Mouse (Mus musculus) embryonic fibroblast, embryonic 13.5 days (primary cell): ENCODE results near the gene C1qtnf12. TPM values are rescaled to one million over a fixed set of nuclear protein-coding genes. Genes with fewer than 3 reads are reported as not detected.
A peak's percentile ranks its signal among the peaks of the same experiment; 100 is the strongest.

Experiments used
- H3K27ac ChIP-seq: 2 replicates; pipeline ENCODE4 v1.5.1; 2012; ENCODE audit warnings: low read length, control low read depth, inconsistent platforms; ENCODE audit not compliant: insufficient read depth
- H3K4me1 ChIP-seq: 2 replicates; pipeline ENCODE4 v1.6.1; 2011; ENCODE audit warnings: low read length; ENCODE audit not compliant: control insufficient read depth, insufficient read depth
- H3K4me3 ChIP-seq: 2 replicates; pipeline ENCODE4 v1.5.1; 2011; ENCODE audit warnings: mild to moderate bottlenecking, control low read depth, low read length; ENCODE audit not compliant: insufficient read depth
- CTCF ChIP-seq: IDR thresholded peaks from 2 replicates; pipeline ENCODE4 v1.5.1; 2011; ENCODE audit warnings: mild to moderate bottlenecking, control low read depth, low read length, moderate library complexity, borderline replicate concordance; ENCODE audit not compliant: insufficient read depth
- POLR2A ChIP-seq: IDR thresholded peaks from 2 replicates; pipeline ENCODE4 v1.6.1; 2011; ENCODE audit warnings: low read depth, mild to moderate bottlenecking, control low read depth, low read length, moderate library complexity
- polyA plus RNA-seq: library from polyadenylated mRNA; stranded (reverse); fragments of >200 nt; gene quantifications from 2 replicates; pipeline ENCODE4 v1.2.4, GENCODE M21; 2011; ENCODE audit warnings: low read depth; ENCODE audit not compliant: missing spikeins, insufficient read length

Gene C1qtnf12
- polyA plus RNA-seq, 1 experiment, result 31.0 TPM

- Histone ChIP-seq H3K4me3 (peak overlapping the region; percentile 98), H3K27ac (peak overlapping the region; percentile 93), H3K4me1 (peaks cover 3% of the 10 kb centered on the region; the same call in 1 of the 2 replicates)
- TF ChIP-seq POLR2A (peak; percentile 59; the same call in 1 of the 2 replicates), CTCF (no peak)
Measured at GRCm38 (mm10) chr4:155992906-155993547, 30.9 kb downstream of the C1qtnf12 start.

- TF ChIP-seq POLR2A, result no peak
- no peak for TF ChIP-seq CTCF
- H3K4me3 ChIP-seq, result peak overlapping the region; percentile 98
- peaks cover 3% of the 10 kb centered on the region; the same call in 1 of the 2 replicates for H3K4me1 ChIP-seq
- peak overlapping the region; percentile 93 for H3K27ac ChIP-seq
Measured at GRCm38 (mm10) chr4:155993606-155994005, 31.5 kb downstream of the C1qtnf12 start.

GRCm38 (mm10) chr4:156004109-156004508 is 42.0 kb downstream of the C1qtnf12 start:
- Histone ChIP-seq H3K4me3 (no peak overlapping the region), H3K4me1 (no peaks in the 10 kb centered on the region), H3K27ac (no peak overlapping the region)
- TF ChIP-seq POLR2A, result no peak
- TF ChIP-seq CTCF, result no peak

GRCm38 (mm10) chr4:156008369-156008768 is 46.3 kb downstream of the C1qtnf12 start:
- Histone ChIP-seq H3K27ac (no peak overlapping the region), H3K4me1 (no peaks in the 10 kb centered on the region), H3K4me3 (no peak overlapping the region)
- no peak for TF ChIP-seq CTCF
- no peak for TF ChIP-seq POLR2A

GRCm38 (mm10) chr4:156013637-156014036 is 51.5 kb downstream of the C1qtnf12 start, which contains the start of gene Tnfrsf4:
Tnfrsf4 (plus strand) TSS chr4:156013843.
- no peak within 1 kb of the TSS for H3K4me3 ChIP-seq
- H3K4me1 ChIP-seq, result no peaks in the 10 kb centered on the region
- H3K27ac ChIP-seq, result no peak within 1 kb of the TSS
- TF ChIP-seq POLR2A (no peak), CTCF (no peak)

GRCm38 (mm10) chr4:156014436-156014835 is 52.3 kb downstream of the C1qtnf12 start:
- TF ChIP-seq CTCF (no peak), POLR2A (no peak)
- Histone ChIP-seq H3K27ac (no peak overlapping the region), H3K4me1 (no peaks in the 10 kb centered on the region), H3K4me3 (no peak overlapping the region)

Other genes starting within 250 kb of the C1qtnf12 start
- gene Tmem240, start 227.5 kb upstream of the C1qtnf12 start, polyA plus RNA-seq, result 1.0 and 1.2 TPM in 2 replicates
- gene Atad3a, start 201.2 kb upstream of the C1qtnf12 start, polyA plus RNA-seq, result 48.8 and 55.2 TPM in 2 replicates
- gene Vwa1, start 187.6 kb upstream of the C1qtnf12 start, polyA plus RNA-seq, result 0.67 and 0.77 TPM in 2 replicates
- gene Tmem88b, start 176.4 kb upstream of the C1qtnf12 start, polyA plus RNA-seq, result 0.25 and 0.52 TPM in 2 replicates
- gene Ankrd65, start 171.9 kb upstream of the C1qtnf12 start, polyA plus RNA-seq, result not detected in 2 replicates
- 115 and 129 TPM in 2 replicates for gene Mrpl20, start 159.4 kb upstream of the C1qtnf12 start, polyA plus RNA-seq
- 74.3 and 91.9 TPM in 2 replicates for gene Ccnl2, start 149.8 kb upstream of the C1qtnf12 start, polyA plus RNA-seq
- gene Aurkaip1, start 131.0 kb upstream of the C1qtnf12 start, polyA plus RNA-seq, result 73.1 and 74.4 TPM in 2 replicates
- 441 and 484 TPM in 2 replicates for gene Mxra8, start 122.6 kb upstream of the C1qtnf12 start, polyA plus RNA-seq
- 38.5 and 41.4 TPM in 2 replicates for gene Dvl1, start 114.9 kb upstream of the C1qtnf12 start, polyA plus RNA-seq
- 0.14 TPM in 1 of 2 replicates, not detected in the other for gene Tas1r3, start 99.0 kb upstream of the C1qtnf12 start, polyA plus RNA-seq
- 17.4 and 21.5 TPM in 2 replicates for gene Cptp, start 92.9 kb upstream of the C1qtnf12 start, polyA plus RNA-seq
- 33.2 and 40.0 TPM in 2 replicates for gene Ints11, start 92.8 kb upstream of the C1qtnf12 start, polyA plus RNA-seq
- 23.2 and 27.1 TPM in 2 replicates for gene Pusl1, start 70.5 kb upstream of the C1qtnf12 start, polyA plus RNA-seq
- gene Acap3, start 70.5 kb upstream of the C1qtnf12 start, polyA plus RNA-seq, result 18.1 and 25.7 TPM in 2 replicates
- 82.9 and 96.0 TPM in 2 replicates for gene Ube2j2, start 18.5 kb upstream of the C1qtnf12 start, polyA plus RNA-seq
- gene B3galt6, start 30.3 kb downstream of the C1qtnf12 start, polyA plus RNA-seq, result 5.3 and 5.4 TPM in 2 replicates
- 172 and 187 TPM in 2 replicates for gene Sdf4, start 30.6 kb downstream of the C1qtnf12 start, polyA plus RNA-seq
- 1.8 and 2.8 TPM in 2 replicates for gene Tnfrsf4, start 51.5 kb downstream of the C1qtnf12 start, polyA plus RNA-seq
- 1.4 TPM in 1 of 2 replicates, not detected in the other for gene Tnfrsf18, start 63.8 kb downstream of the C1qtnf12 start, polyA plus RNA-seq
- not detected in 2 replicates for gene Ttll10, start 97.1 kb downstream of the C1qtnf12 start, polyA plus RNA-seq
- 15.0 and 22.1 TPM in 2 replicates for gene 9430015G10Rik, start 147.7 kb downstream of the C1qtnf12 start, polyA plus RNA-seq
- not detected in 2 replicates for gene Rnf223, start 168.2 kb downstream of the C1qtnf12 start, polyA plus RNA-seq
- gene Agrn, start 235.2 kb downstream of the C1qtnf12 start, polyA plus RNA-seq, result 102 and 110 TPM in 2 replicates
- gene Isg15, start 238.5 kb downstream of the C1qtnf12 start, polyA plus RNA-seq, result 71.0 and 85.7 TPM in 2 replicates
- gene AW011738, start 241.0 kb downstream of the C1qtnf12 start, polyA plus RNA-seq, result 2.9 and 3.6 TPM in 2 replicates